Mouse (Mus musculus) left cerebral cortex, postnatal 36 days (tissue): ENCODE measurements at regions not wholly inside any gene's neighbourhood (a gene's known extent, or its start where the extent isn't known, plus 50 kb on each side); places are given as distances from the start of the nearest gene placed in this dataset.

ENCODE experiments used
- DNase-seq, 2 experiments: peaks; one replicate each; pipeline ENCODE4 v3.0.0; 2021 to 2022; ENCODE audit warnings: low spot score in 2 of 2, mixed read lengths in 1 of 2
- intact Hi-C: fragments of 180-260 bp; cut with DNase I; formaldehyde crosslinking; loops from one replicate; pipeline ENCODE4 v1.15.1; 2025

DNA sequence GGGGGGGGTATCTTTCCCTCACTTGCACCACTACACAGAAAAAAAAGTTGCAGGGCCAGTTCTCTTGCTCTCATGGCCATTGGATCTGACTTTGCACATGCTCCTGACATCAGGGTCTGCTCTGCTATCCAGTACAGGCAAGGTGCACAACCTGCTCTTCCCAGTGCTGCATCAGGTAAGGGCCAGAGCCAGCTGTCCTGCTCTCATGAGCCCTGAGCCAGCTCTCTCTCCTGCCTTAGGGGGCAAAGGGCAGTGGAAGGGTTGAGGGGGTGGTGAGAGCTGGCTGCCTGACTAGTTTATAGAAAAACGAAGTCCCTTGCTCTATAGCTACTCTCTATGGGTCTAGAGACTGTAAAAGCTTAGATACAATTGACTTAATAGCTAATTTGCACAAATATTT lies 927.6 kb downstream of the Rab28 start:
- DNase-seq = no peak
- intact Hi-C loops = no loop called here

DNA sequence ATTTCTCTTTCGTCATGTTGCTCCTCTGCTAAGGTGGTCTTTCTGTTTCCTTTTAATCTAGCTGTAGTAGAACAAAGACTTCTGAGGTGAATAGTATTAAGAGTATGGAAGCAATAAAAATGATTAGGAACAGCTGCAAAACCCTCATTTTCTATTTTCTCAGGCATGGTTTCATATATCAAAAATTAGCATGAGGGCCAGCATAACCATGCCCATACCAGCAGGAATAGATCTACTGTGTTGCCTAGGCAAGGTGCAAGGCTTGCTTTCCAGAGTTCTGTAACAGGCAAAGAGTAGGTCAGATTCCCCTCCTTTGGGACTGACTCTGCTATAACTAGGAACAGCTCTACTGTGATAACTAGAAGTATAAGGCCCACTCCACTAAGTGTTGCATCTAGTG lies 928.1 kb downstream of the Rab28 start:
- no peak for DNase-seq
- intact Hi-C loops = no loop called here

DNA sequence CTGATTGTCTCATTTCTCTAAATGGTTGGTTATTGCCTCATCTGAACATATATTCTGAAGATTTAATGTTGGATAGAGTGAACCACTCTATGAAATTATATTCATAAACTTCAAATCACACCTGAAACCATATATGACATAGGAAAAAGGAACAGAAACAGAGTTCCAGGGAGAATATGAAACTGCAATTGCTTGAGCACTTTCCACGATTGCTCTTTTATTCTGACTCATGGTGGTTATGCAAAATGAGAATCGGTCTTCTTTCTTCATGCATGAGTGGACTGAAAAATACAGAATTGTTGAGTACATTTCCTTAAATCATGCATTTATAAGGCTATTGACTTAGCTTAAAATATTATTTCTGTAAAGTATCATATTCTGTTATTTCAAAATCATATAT lies 932.1 kb downstream of the Rab28 start:
- no peak for DNase-seq
- intact Hi-C loops = no loop called here

DNA sequence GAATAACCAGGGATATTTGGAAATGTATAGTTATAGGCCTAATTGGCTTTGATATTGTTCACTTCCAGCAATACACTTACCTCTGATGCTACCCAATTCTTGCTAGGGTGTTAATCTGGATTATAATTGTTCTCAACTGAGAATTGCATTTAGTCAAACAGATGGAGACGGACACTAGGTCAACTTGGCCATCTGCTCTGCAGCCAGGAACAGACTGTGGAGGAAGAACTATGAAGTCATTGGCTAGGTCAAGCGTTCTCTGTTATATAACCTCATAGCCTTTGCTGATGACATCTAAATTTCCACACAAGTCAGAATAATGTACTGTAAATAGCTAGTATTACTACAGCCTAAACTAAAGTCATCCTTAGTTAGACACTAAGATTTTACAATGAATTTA lies 947.7 kb downstream of the Rab28 start:
- intact Hi-C loops = no loop called here
- no peak for DNase-seq

DNA sequence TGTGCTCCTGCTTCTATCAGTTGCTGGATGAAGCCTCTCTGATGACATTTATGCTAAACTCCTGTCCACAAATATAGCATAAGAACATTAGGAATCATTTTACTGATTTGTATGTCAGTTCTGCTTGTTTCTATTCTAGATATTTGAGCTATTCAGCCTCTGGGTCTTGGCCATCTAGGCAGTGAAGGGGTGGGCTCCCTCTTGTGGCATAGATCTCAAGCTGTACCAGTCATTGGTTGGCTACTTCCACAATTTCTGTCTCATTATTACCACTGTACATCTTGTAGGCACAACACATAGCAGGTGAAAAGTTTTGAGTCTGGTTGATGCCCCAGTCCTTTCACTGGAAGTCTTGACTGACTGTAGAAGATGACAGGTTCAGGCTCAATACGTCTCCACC lies 957.9 kb downstream of the Rab28 start:
- DNase-seq = no peak
- intact Hi-C loops = no loop called here

DNA sequence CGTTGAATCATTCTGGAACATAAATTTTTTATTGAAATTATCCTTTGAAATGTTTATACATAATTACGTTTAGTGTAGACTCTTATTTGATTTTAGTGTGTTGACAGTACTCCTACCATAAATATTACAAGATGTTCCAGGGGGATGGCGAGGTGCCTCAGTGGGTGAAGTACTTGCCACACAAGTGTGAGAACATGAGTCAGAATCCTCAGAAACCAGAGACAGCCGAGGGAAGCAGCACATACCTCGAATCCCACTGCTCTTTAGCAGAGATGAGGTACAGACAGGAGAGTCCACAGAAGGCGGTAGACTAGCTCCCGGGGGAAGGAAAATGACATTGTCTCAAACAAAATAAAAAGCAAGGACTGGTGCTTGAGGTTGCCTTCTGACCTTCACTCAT lies 972.3 kb downstream of the Rab28 start:
- intact Hi-C loops = no loop called here

DNA sequence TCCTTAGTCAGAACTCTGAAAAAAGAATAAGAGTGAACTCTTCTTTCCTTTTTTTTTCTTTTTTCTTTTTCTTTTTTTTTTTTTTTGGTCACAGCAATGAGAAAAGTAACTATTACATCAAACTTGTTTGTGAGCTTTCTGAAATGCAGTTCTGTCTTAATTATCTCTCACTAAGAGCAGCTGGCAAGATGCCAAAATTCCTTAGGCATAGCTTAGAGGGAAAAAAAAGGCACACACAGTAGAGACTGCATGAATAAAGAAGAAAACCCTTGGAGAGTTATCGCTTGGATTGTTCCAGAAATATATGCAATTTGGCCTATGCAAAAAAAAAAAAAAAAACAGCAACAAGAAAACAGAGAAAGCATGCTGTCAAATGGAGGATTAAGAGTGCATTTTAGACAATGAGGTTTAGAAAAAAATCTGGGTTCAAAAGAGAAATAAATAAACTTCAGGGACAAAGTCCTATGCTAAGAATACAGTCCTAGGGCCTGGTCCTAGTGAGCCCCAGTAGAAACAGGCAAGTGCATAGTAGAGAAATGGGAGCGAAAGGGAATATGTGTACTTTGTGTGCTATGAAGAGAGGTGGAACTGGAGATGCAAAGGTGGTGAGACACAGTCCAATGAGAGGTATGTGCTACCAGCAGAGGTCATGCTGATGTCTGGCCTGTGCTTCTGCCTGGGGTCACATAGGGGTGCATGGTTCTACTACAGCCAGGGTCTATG lies 974.0 kb downstream of the Rab28 start:
- intact Hi-C loops = no loop called here
- no peak for DNase-seq

More for the DNA sequence above, 972.3 kb downstream of the Rab28 start:
- DNase-seq = no peak

DNA sequence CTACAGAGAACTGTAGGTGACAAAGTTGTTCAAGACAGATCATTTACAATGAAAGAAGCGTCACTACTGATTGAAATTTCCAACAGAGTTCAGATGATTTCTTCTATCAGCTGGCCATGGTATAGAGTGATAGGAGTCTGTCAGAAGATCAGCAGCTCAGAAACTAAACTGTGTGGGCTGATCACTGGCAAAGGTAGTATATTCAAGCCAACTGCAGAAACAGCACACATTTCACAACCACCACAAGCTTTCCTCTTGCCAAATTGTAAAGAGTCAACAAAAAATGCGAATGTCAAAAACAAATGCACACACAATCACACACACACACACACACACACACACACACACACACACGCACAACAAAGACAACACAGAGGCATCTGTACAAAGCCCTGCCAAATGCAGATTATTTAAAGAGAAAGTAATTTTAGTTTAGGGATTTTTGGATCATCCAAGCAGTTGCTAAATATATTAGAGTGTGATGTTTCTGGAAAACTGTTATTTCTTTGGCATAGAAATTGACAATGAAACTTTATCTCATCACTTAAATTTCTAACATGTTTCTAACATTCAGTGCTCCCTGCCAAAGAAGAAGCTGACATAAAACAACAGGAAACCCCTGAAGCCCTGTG lies 959.3 kb upstream of the Hs3st1 start:
- peak in 1 of 2 experiments; percentile 6 for DNase-seq
- intact Hi-C loops = no loop called here

DNA sequence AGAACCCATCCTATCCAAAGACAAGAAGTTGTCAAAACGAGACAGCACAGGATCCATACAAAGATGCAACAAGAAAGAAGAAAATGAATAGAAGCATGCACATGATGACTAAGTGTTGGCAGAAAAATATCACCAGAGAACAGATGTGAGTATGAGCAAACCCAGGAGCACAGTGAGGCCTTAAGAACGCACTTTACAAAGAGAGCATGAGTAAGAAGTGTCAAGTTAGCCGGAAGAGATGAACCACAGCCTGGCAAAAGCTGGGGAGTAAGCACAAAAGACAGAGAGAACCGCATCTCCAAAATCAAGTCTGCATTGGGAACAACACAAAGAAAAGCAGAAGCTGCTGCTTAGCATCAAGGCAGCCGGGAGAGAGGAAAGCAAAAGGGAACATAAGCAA lies 946.4 kb upstream of the Hs3st1 start:
- intact Hi-C loops = no loop called here
- peak; percentile 27 to 32 for DNase-seq

DNA sequence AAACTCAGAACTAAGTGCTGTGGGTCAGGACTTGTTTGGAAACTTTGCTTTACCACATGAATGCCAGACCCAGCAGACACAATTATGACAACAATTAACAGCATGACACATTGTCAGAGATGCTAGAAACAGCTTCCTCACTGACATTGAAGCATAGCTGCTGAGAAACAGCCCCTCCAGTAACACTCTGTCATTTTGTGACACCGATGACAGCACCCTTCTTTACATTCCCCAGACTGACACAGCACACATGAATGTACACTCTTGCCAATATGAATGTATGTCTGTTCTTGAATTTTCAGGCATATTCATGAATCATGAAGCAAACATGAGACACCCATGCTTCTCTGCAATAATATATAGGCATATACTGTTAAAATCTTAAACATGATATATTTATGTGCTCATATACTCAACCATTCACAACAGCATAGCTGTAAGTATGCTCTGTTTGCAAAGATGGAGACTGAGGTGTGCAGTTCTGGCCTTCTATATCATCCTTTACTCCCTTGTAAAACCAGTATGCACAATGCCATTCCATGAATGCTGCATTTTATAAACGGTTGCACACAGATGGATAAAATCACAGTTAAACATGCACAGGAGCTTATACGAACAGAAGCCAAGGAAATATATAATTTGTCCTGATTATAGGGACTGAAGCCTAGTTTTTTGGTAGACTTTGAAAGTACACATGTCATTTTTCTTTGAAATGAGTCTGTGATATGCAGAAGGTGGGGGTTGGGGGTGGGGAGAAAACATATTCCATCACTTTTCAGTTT lies 942.4 kb upstream of the Hs3st1 start:
- intact Hi-C loops = no loop called here
- no peak for DNase-seq
